Mouse (Mus musculus) limb, embryonic 14.5 days (tissue): ENCODE measurements at regions not wholly inside any gene's neighbourhood (a gene's known extent, or its start where the extent isn't known, plus 50 kb on each side); places are given as distances from the start of the nearest gene placed in this dataset.

Experiments
- ATAC-seq: fragments of 200-750 bp; cut with Nextera tagmentation; 2 replicates; pipeline ENCODE4 v1.8.0; 2017; ENCODE audit warnings: low read depth, moderate number of reproducible peaks, moderate TSS enrichment; ENCODE audit not compliant: low FRiP score
- DNase-seq: peaks from one replicate; pipeline ENCODE4 v3.0.0-alpha.2; 2015; ENCODE audit warnings: low spot score
- H3K27ac ChIP-seq: fragments of 300-500 bp; sonication (generic); replicated peaks from 2 replicates; pipeline ENCODE4 v1.5.1; 2014; ENCODE audit warnings: low read depth, mild to moderate bottlenecking, low read length, moderate library complexity, mixed read lengths
- H3K27me3 ChIP-seq: fragments of 300-500 bp; sonication (generic); 2 replicates; pipeline ENCODE4 v1.6.1; 2014; ENCODE audit warnings: low read length, mixed read lengths; ENCODE audit not compliant: control insufficient read depth, insufficient read depth
- H3K36me3 ChIP-seq: fragments of 300-500 bp; sonication (generic); 2 replicates; pipeline ENCODE4 v1.6.1; 2014; ENCODE audit warnings: mild to moderate bottlenecking, low read length, moderate library complexity, mixed read lengths; ENCODE audit not compliant: control insufficient read depth, insufficient read depth
- H3K4me1 ChIP-seq: fragments of 300-500 bp; sonication (generic); 2 replicates; pipeline ENCODE4 v1.6.1; 2014; ENCODE audit warnings: antibody characterized with exemption, low read length, mixed read lengths; ENCODE audit not compliant: control insufficient read depth, insufficient read depth
- H3K4me2 ChIP-seq: fragments of 300-500 bp; sonication (generic); replicated peaks from 2 replicates; pipeline ENCODE4 v1.6.1; 2014; ENCODE audit warnings: low read depth, mild to moderate bottlenecking, low read length, moderate library complexity; ENCODE audit not compliant: severe bottlenecking
- H3K4me3 ChIP-seq: fragments of 300-500 bp; sonication (generic); replicated peaks from 2 replicates; pipeline ENCODE4 v1.5.1; 2014; ENCODE audit warnings: low read length
- H3K9ac ChIP-seq: fragments of 300-500 bp; sonication (generic); 2 replicates; pipeline ENCODE4 v1.6.1; 2014; ENCODE audit warnings: mild to moderate bottlenecking, low read depth, low read length, moderate library complexity; ENCODE audit not compliant: severe bottlenecking
- H3K9me3 ChIP-seq: fragments of 300-500 bp; sonication (generic); 2 replicates; pipeline ENCODE4 v1.6.1; 2016; ENCODE audit warnings: low read length; ENCODE audit not compliant: control insufficient read depth
- POLR2A ChIP-seq: fragments of 200-500 bp; IDR thresholded peaks from 2 replicates; pipeline ENCODE4 v1.8.0; 2012; ENCODE audit warnings: inconsistent platforms, mild to moderate bottlenecking, moderate library complexity, borderline replicate concordance; ENCODE audit not compliant: insufficient read depth, insufficient read length; ENCODE audit errors: extremely low read depth
- WGBS: fragments of 180-500 bp; shearing (Covaris S2); extraction: QIAGEN DNeasy Blood & Tissue Kit; methylation state at CpG from one replicate; pipeline ENCODE4 v1.1.7; 2014; 5-methylcytosine and 5-hydroxymethylcytosine counted together

- H3K4me1 ChIP-seq = no peaks in the 10 kb centered on the region
- no peak for DNase-seq
- no peaks in the 10 kb centered on the region for H3K36me3 ChIP-seq
- H3K4me2 ChIP-seq = no peak overlapping the region
- TF ChIP-seq POLR2A = no peak
- H3K9ac ChIP-seq = no peak overlapping the region
- H3K4me3 ChIP-seq = no peak overlapping the region
- H3K9me3 ChIP-seq = no peaks in the 10 kb centered on the region
- H3K27ac ChIP-seq = no peak overlapping the region
- no peak for ATAC-seq
- WGBS = 62% methylated on average over 6 of the region's 6 CpGs
- no peaks in the 10 kb centered on the region for H3K27me3 ChIP-seq
These were observed 171.6 kb upstream of the Btbd3 start for GRCm38 (mm10) chr2:138084564-138085283.

- H3K4me3 ChIP-seq = no peak overlapping the region
These were observed 182.2 kb upstream of the Btbd3 start for GRCm38 (mm10) chr2:138074020-138074613.

GRCm38 (mm10) chr2:138072165-138072728 lies 184.1 kb upstream of the Btbd3 start:
- Histone ChIP-seq H3K36me3 (no peaks in the 10 kb centered on the region), H3K27me3 (no peaks in the 10 kb centered on the region), H3K4me3 (no peak overlapping the region), H3K27ac (no peak overlapping the region), H3K4me1 (no peaks in the 10 kb centered on the region), H3K9ac (no peak overlapping the region), H3K9me3 (no peaks in the 10 kb centered on the region), H3K4me2 (no peak overlapping the region)
- WGBS = 60% methylated on average over 6 of the region's 6 CpGs
- DNase-seq (no peak), ATAC-seq (no peak)
- TF ChIP-seq POLR2A = no peak

More at GRCm38 (mm10) chr2:138074020-138074613, 182.2 kb upstream of the Btbd3 start:
- Histone ChIP-seq H3K9me3 (no peaks in the 10 kb centered on the region), H3K4me1 (no peaks in the 10 kb centered on the region), H3K27me3 (no peaks in the 10 kb centered on the region), H3K9ac (no peak overlapping the region), H3K4me2 (no peak overlapping the region), H3K36me3 (no peaks in the 10 kb centered on the region), H3K27ac (no peak overlapping the region)
- ATAC-seq (no peak), DNase-seq (no peak)
- no peak for TF ChIP-seq POLR2A
- 85% methylated on average over 6 of the region's 6 CpGs for WGBS

GRCm38 (mm10) chr2:138053081-138053480 lies 203.3 kb upstream of the Btbd3 start:
- no peak overlapping the region for H3K27ac ChIP-seq
- ATAC-seq (no peak), DNase-seq (peak; percentile 14)
- no peak overlapping the region for H3K9ac ChIP-seq
- no peak overlapping the region for H3K4me2 ChIP-seq
- TF ChIP-seq POLR2A = no peak
- H3K36me3 ChIP-seq = no peaks in the 10 kb centered on the region
- H3K4me3 ChIP-seq = no peak overlapping the region
- H3K27me3 ChIP-seq = no peaks in the 10 kb centered on the region
- no peaks in the 10 kb centered on the region for H3K4me1 ChIP-seq
- no peaks in the 10 kb centered on the region for H3K9me3 ChIP-seq
- WGBS = 66% methylated on average over 4 of the region's 4 CpGs

- ATAC-seq = no peak
These were observed 208.0 kb upstream of the Btbd3 start for GRCm38 (mm10) chr2:138048341-138048740.

More at GRCm38 (mm10) chr2:138048341-138048740, 208.0 kb upstream of the Btbd3 start:
- no peak overlapping the region for H3K4me3 ChIP-seq
- no peak overlapping the region for H3K9ac ChIP-seq
- no peak for TF ChIP-seq POLR2A
- H3K4me2 ChIP-seq = no peak overlapping the region
- no peaks in the 10 kb centered on the region for H3K9me3 ChIP-seq
- H3K36me3 ChIP-seq = no peaks in the 10 kb centered on the region
- H3K27me3 ChIP-seq = no peaks in the 10 kb centered on the region
- WGBS = 83% methylated on average over 5 of the region's 5 CpGs
- no peaks in the 10 kb centered on the region for H3K4me1 ChIP-seq
- no peak for DNase-seq
- H3K27ac ChIP-seq = no peak overlapping the region
